Mouse (Mus musculus) T-helper 2 cell (primary cell): ENCODE data around the gene Serpina3f.

ENCODE experiments used
- in situ Hi-C: fragments of 300-600 bp; cut with MboI, MseI; formaldehyde crosslinking; loops from one replicate; pipeline ENCODE4 v1.15.1; 2025; ENCODE audit warnings: high pct_unique_total_duplicates

The Serpina3f gene

DNA sequence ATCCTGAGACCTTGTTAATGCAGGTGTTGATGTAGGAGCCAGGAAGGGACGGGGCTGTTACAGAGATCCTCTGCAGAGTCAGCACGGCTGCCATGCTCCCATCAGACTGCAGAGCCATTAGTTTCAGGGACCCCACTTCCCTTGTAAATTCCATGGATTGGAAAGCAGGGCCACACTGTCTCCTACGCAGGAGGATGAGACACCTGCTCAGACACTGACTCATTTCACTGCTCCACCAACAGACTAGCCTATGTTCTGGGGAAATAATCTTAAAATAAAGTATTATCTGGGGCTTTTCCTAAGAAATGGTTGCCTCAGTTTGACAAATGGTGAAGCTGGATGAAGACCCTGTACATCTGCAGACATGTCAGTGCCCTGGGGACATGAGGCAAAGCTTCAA lies 33.9 kb downstream of the Serpina3f start:
- in situ Hi-C loops, result no loop called here

- in situ Hi-C loops, result no loop called here
These were observed 46.7 kb downstream of the Serpina3f start for GRCm38 (mm10) chr12:104261041-104261440.

GRCm38 (mm10) chr12:104262863-104263262 lies 48.5 kb downstream of the Serpina3f start, which contains the start of gene Serpina3i:
Serpina3i (plus strand) TSS chr12:104263122.
- in situ Hi-C loops, result no loop called here

DNA sequence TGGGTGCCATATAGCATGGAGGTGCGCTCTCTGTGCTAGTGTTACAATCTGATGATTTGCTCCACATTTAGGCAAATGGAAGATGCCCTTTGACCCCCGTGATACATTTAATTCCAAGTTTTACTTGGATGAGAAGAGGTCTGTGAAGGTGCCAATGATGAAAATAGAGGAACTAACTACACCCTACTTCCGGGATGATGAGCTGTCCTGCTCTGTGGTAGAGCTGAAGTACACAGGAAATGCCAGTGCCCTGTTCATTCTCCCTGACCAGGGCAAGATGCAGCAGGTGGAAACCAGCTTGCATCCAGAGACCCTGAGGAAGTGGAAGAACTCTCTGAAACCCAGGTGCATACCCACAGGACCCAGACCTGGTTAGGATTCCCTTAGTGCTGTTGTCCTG lies 52.0 kb downstream of the Serpina3f start:
- in situ Hi-C loops, result no loop called here
